Mouse (Mus musculus) induced T-regulatory cell, adult 2 months (primary cell): Measurements from ENCODE around the gene Spata31d1b.
"Not testable (repeated sequence)": the region's sequence is repeated elsewhere in the genome, so short reads cannot be mapped to it uniquely, and the experiment has no call there.

Experiments used
- DNase-seq: peaks from one replicate; pipeline ENCODE4 v3.0.0-alpha.2; 2012; ENCODE audit warnings: low read depth

Gene Spata31d1b

DNA sequence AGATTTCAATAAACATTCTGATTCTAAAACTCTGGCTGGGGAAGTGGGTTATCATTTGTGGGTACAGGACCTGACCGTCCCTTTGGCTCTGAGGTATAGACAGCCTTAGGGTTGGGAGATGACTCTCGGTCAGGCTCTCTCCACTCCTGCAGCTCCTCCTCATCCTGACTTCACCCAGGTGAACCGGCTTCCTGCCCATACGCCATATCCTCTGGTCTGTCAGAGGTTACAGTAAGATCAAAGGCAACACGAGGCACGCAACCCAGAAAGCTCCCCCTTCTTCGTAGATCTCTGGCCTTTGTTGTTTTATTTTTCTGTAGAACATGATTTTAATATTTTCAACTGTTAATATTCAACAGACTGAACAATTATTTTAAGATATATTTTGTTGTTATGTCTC, 16.3 kb upstream of the Spata31d1b start:
- DNase-seq = no peak

DNA sequence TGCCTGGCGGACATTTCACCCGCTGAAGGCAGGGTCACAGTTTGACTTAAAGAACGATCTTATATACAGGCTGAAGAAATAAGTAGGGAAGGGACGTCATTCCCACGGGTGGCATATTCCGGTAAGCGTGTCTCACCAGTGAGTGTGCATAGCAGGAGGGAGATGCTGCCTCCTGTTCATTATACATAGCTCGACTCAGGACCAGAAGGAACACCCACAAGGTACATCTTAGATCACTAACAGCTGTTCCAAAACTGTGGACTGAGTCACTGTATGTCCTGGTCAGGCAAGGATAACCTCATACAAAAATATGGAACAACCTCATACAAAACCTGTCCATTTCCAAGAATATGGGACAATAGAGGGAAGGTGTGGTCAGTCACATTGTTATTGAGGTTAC, 13.0 kb upstream of the Spata31d1b start:
- DNase-seq = no peak

DNA sequence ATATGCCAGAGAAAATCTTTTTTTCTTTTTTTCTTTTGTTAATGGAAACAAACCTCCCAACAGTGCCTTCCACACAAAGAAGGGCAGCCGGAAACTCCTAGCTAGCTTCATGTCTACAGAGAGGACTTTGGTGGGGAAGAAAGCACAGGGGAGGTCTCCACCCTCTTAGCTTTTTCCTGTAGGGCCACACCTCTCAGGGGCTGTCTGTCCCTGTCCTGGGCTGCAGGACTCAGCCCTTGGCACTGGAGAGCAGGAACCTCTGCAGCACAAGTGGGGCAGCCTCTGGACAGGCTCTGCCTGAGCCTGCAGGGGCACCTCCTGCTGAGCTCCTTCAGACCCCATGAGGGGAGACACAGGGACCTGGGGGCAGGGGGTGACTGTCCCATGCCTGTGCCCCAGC, 11.9 kb upstream of the Spata31d1b start:
- DNase-seq = not testable (repeated sequence)

DNA sequence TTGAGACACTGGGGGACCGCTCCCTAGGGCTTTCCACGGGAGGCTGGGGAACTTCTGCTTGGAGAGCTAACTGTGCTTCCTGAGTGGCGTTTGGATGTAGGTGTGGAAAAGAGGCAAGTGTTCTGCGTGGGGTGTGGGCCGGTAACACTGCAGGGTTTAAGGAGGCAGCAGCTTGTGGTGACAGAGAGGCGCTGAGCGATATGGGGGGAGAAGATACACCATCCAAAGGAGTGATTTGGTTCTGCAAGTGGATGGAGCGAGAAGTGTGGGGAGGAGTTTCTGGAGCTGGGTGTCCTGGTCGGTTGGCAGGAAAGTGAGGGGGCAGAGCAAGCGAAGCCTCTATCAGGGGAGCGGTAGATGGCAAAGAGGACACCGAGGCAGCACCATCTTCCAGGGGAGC, 8.6 kb upstream of the Spata31d1b start:
- DNase-seq = no peak

DNA sequence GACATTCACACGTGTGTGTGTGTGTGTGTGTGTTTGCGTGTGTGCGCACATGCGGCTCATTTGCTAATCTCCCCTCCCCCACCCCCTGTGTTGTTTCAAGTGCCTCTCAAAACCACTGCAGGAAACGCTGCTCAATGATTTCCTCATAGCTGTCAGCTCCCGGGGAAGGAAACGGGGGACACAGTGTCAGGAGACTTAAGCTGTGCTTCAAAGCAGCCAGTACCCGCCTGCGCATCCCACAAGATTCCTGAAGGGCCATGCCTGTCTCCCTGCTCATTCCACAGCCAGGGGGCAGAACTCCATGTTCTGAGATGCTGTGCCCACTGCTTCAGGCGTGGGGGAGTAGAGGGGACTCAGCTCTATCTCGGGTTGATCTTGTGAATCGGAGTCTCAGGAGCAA, 7.5 kb upstream of the Spata31d1b start:
- DNase-seq = peak; percentile 69

DNA sequence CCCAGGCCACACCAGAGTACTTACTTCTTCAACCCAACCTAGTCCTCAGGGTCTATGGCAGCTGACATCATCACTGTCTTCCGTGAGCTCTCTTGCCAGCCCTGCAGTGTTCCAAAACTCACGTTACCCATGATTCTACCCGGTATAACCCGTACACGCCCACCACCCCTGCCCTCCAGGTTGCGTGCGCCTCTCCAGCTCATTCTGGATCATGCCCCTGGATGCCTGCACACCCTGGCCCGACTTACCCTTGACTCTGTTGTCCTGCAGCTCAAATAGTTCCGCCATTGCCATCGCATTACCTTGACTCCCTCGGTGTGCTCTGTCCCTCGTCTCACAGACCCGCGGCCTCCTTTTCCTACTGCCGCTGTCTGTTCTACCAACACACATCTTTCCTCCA, 1.9 kb upstream of the Spata31d1b start, which contains the start of gene Spata31d1a:
Gene Spata31d1a (minus strand): TSS at position 101 of the 400 bp plus-strand sequence.
- DNase-seq = no peak

DNA sequence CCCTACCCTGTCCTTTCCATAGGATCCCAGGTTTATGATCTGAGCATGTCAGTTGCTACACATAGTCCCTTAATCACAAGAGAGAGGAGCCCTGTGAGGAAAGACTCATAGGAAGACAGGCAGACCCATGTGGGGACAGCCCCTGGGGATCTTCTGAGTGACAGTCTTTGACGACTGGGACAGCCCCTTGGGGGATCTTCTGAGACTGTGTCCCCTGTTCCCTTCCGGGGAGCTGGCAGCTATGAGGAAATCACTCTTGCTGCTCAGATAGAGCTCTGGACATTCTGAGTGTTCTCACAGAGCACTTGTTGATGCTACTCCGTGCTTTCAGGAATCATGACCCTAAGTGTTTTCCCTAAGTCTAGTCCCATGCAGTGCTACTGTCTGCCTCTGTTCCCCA, 1.6 kb downstream of the Spata31d1b start:
- peak; percentile 62 for DNase-seq

DNA sequence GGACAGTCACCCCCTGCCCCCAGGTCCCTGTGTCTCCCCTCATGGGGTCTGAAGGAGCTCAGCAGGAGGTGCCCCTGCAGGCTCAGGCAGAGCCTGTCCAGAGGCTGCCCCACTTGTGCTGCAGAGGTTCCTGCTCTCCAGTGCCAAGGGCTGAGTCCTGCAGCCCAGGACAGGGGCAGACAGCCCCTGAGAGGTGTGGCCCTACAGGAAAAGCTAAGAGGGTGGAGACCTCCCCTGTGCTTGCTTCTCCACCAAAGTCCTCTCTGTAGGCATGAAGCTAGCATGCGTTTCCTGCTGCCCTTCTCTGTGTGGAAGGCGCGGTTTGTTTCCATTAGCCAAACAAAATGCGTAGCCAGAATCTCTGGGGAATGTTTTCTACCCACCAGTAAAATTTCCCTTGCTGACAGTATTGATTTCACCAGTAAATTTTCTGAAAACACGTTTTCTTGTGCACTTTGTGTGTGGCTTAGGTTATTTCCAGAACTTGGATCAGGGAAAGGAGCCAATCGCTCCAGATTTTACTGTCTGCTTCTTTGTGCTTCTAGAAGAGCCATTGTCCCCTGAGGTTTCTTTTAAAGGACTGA, 6.9 kb downstream of the Spata31d1b start:
- peak; percentile 23 for DNase-seq

DNA sequence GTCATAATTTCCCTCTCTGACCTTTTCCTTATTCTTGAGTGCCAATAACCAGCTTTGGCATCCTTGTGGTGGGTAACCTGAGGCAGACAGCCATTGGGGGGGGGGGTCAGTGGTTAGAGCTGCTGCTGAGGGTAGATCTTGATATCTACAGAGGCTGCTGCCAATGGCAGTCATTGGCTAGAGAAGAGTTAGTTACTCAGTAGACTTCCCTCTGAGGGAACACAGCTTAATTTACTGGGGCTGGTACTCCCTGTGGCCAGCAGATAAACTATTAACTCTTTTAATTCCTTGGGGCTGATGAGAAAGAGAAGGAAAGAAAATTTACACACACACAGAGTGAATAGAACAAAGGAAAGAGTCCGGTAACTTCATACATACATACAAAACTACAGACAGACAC, 7.4 kb downstream of the Spata31d1b start:
- no peak for DNase-seq

DNA sequence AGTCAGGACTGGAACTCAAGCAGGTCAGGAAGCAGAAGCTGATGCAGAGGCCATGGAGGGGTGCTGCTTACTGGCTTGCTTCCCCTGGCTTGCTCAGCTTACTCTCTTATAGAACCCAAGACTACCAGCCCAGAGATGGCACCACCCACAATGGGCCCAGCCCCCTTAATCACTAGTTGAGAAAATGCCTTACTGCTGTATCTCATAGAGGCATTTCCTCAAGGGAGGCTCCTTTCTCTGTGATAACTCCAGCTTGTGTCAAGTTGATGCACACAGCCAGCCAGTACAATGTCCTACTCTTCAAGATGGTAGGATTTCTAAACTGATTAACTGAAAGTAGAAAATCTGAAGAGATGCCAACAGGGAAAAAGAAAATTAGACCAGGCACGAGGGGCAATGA, 10.0 kb downstream of the Spata31d1b start:
- DNase-seq = not testable (repeated sequence)

DNA sequence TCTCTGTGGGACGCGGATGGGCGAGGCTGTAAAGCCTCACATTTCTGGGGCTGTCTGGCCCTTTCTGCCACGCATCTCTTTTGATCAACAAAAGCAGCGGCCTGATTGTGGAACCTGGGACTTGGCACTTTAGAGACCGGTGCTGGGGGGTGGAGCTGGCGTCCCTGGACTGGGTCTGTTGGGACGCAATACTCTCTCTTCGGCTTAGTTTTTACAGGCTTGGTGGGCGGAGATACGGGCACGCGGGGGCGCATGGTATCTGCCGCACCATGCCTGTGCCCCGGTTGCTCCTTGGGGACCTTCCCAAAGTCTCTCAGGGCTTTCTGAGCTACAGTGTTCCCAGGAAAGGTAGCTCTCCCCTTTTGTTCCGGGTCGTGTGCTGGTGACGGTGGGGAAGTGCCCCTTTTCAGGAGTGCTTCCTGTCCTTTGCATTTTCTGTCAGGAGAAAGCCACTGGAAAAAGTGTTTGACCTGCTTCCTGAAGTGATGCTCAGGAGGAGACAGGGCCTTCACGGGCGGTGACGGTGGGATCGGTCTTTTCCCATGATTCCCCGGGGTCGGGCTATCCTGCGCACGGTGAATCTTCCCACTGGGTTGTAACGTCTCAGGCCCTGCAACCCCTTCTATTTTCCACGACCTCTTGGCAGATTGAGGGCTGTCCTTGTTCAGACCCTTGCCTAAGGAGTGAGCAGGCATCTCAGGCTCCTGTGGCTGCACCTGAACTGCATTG, 14.2 kb downstream of the Spata31d1b start:
- DNase-seq = no peak

DNA sequence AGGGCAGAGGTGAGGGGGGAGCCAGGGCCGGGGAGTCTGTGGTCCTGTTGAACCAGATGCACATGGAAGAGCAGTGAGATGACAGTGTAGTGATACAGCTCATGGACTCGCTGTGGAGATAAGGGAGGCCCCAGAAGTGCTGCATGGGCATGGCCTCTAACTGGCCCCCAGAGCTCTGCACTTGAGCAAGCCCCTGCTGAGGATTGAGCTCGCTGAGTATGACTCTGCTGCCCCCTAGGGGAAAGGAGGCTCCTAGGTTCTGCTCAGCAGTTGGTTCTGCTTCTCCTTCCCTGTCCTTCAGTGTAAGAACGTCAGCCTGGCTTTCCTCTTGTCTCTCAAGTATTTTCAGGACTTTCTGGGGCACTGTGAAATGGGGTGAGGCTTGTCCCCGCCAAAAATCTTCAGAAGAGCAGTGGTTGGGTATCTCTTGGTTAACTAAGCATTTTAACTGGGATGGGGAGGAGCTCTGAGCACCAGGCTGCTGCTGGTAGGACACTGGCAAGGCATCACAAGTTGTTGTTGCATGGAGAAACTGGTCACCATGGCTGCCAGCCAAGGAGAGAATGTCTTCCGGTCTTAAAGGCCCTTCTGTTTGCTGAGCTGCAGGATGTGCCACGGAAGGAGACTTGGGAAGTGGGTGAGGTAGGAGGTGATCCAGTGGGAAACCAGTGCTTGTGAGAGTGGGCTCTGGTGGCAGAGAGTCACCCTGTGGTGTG, 16.5 kb downstream of the Spata31d1b start:
- DNase-seq = peak; percentile 85

DNA sequence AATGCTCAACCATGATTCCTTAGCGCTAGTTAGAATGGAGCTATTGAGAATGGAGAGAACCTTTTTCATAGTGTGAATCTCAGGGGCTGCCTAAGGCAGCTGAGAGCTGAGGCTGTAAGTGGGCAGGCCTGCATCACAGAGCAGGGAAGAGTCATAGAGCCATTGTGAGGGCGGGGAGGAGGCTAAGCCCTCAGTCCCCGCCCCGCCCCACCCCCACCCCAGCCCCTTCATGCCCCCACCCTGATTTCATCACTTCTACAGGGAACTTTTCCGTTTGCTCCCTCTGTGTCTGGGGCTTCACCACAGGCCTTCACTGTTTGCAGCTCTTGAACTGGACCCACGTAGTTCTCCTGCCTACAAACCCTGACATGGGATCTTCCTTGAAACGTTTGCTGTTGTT, 19.6 kb downstream of the Spata31d1b start, which contains the start of gene Spata31d1d:
Gene Spata31d1d (minus strand): TSS at position 101 of the 400 bp plus-strand sequence.
- no peak for DNase-seq

DNA sequence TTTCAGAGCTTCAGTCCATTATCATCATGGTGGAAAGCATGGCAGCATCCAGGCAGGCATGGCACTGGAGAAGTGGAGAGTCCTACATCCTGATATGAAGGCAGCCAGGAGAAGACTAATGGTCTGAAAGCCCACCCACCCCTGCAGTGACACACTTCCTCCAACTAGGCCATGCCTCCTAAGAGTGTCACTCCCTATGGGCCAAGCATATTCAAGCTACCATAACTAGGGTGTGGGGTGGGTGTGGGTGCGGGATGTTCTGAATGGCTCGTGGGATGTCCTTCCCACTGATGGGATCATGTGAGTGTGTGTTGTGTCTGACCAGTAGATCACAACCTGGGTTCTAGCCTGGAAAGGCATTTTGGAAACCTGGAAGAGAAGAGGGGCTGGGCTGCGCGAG, 21.9 kb downstream of the Spata31d1b start:
- DNase-seq = no peak

DNA sequence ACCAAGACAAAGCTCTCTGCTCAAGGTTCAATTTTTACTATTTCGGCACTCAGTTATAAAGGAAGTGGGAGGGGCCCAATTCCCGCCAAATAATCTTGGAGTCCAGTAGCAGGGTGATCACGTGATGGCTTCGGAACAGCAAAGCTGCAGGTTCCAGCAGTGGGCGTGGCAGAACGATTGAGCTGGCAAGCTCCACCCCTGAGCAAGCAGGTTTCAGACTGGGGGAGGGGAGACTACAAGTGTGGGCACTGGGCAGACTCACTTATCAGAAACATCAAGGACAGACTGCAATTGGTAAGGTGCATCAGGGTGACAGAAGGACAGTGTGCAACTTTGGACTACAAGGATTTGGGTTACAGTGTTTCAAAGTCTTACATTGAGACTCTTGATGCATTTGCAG, 22.3 kb downstream of the Spata31d1b start:
- peak; percentile 6 for DNase-seq

DNA sequence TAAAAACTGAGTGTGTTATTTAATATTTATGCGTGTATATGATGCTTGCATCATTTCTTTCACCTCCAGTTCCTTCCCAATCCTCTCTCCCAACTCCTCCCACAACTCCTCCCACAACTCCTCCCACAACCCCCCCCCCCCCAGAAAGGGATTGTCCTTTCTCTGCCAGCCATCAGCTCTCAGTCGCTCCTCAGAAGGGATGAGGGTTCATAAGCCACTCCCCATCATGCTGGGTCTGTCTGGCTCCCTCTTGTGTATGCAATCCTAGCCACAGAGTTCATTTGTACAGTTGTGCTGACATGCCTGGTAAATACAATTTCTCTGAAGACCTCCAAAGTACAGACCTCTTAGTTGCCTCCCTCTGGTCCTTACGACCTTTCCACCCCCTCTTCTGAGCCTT, 23.1 kb downstream of the Spata31d1b start:
- DNase-seq = peak; percentile 20

DNA sequence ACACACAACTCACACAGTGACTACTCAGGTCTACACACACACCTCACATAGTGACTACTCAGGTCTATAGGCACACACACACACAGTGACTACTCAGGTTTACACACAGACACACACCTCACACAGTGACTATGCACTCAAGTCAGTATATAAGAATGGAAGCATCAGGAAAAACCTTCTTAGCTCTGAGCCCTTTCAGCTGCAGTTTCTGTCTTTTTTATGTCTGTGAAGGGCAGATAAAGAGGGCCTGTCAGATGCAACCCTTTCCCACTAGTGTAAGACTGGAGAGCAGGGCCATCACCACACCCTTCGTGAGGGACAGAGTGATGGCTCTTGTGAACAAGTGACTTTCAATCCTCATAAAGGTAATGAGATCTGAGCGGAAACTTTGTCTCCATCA, 26.4 kb downstream of the Spata31d1b start:
- DNase-seq = no peak

DNA sequence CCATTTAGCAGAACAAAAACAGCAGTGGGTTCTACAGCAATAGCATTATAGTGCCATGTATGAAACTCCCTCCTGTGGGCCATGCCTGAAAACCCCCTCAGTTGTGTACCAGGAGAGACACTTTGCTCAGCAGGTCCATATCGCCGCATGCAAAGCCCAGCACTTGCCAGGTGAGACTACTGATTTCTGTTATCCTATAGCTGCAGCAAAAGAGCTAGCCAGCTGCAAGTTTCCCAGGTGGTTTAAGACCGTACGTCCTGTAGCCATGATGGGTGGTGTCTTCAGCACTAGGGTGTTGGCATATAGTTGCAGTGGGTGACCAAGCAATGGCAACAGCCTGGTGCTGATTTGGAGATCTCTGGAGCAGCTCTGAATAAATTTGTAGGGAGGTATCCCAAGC, 27.3 kb downstream of the Spata31d1b start:
- no peak for DNase-seq

DNA sequence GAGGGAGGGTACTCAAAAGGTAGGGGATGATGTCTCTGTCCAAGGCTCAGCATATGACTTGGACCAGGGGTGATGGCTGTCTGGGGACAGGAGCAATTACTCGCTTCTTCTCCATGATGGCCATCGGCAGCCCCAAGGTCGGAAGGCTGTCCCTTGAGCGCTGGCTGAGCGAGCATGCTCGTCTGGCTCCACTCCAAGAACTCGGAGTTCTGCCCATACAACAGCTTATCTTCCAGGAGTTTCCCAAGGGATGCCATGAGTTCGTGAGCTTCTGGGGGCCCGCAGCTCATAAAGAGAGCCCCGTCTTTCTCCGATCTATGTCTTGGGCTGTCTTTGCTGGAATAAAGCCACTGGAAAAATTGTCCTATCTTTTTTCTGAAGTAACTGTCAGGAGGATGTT, 29.0 kb downstream of the Spata31d1b start:
- no peak for DNase-seq

DNA sequence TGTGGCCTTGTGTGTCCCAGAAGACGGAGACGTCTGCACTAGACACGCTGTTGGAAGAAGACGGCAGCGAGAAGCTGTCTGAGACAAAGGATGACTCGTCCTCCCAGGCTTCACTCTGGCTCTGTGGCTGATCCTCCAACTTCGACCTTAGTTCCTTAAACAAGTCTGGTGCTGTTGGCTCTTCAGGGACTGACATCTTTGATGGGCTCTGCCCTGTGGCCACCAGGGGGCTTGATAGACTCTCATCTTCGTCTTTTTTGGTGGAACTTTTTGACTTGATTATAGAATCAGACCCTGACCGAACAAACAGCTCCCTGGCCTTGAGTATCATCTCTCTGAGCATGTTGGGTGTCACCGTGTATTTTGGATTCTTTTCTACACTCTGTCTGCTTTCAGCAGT, 29.6 kb downstream of the Spata31d1b start:
- peak; percentile 35 for DNase-seq

DNA sequence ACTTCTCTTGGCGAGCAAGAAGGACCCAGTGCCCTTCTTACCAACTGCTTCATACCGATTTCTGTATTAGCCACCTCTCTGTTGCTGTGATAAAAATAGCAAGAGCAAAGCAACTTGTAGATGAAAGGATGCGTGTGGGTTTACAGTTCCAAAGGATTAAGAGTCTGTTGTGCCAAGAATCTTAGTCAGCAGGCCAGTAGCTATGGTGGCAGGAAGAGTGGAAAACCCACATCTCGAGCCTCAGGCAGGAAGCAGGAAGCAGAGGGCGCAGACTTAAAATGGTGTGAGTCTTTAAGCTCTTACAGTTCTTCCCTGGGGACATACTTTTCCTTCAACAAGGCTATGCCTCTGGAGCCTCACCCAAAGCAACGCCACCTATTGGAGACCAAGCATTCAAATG, 33.4 kb downstream of the Spata31d1b start:
- DNase-seq = no peak

DNA sequence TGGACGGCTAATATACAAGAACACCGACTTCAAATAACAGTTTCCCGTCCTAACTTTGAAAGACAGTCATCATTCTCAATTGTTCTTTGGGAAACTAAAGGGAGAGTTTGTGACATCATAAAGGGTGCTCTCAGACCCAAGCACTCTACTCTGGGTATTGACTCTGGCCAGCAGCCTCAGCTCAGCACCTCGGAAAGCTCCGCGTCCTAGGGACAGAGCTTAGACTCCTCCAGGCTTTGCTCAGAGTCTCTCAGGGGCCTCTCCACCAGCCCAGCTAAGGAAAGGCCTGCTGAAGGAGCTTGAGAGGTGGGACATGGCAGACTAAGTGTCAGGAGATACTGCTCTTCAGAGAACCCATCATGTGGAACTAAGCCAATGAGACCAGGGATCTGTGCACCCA, 34.1 kb downstream of the Spata31d1b start:
- DNase-seq = no peak

DNA sequence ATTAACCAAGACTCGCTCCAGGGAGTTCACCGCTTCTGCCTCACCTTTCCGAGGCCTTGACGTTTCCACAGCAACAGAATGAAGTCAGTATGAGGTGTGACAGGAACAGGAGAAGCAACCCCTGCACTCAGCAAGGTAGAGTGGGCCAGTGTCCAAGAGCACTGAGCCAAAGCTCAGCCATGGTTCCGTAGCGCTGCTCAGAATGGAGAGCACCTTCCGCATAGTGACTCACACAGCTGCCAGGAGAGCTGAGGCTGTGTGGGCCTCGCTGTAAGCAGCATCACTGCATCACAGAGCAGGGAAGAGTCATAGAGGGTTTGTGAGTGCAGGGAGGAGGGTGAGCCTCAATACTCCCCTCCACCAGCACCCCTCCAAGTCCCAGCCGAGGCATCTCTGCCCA, 34.6 kb downstream of the Spata31d1b start, which contains the start of gene 1700014D04Rik:
Gene 1700014D04Rik (minus strand): TSS at position 42 of the 400 bp plus-strand sequence.
- no peak for DNase-seq
